Mouse (Mus musculus) B cell, adult 2 months (primary cell): ENCODE measurements around the gene Stxbp1.

Source experiments
- DNase-seq, 2 experiments: peaks; one replicate each; pipeline ENCODE4 v3.0.0; 2022

Stxbp1 gene

DNA sequence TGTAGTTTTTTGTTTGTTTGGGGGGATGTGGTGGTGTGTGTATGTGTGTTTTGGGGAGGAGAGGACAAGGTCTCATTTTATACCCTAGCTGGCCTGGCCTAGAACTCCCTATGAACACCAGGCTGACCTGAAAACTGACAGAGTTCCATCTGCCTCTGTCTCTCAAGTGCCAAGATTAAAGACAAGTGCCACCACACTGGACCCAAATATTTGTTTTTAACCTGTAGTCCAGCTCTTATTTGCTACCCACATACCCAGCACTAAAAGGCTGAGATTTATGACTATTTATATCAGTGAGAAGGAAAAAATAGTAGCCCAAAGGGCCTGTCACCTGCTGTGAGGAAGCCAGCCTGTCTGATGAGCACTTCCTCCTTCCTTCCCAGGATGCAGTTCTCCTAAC lies 11.5 kb downstream of the Stxbp1 start:
- DNase-seq, result no peak

GRCm38 (mm10) chr2:32834496-32834895 lies 12.5 kb downstream of the Stxbp1 start:
- DNase-seq, result peak in 1 of 2 experiments; percentile 24

DNA sequence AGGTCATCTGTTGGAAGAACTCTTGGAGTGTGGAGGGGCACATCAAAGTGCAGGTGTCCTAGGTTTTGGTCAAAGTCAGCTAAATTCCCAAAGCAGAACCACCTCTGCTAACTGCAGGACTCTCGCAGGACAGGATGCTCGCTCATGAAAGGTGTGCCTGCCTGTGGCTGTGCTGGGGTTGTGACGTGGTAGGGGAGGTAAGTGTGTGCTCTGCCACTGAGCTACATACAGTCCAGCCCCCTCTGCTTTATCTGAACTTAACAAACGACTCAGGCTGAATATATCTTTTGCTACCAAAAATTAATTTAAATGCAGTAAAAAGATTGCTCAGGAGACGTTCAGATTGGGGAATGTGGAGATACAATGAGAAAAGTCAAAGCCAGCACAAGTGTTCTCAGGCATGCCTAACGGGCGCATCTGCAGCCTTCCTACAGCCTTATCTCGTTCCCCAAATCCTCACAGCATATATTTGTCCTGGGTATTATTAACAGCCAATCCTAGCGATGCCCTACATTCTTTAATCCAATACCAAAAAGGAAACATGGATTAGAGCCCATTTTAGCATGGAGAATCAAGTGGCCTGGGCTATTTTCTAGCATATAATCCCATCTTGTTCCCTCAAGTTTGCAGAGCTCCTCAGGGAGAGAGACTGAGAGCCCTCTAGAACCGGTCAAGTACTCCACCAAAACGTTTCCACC lies 17.9 kb downstream of the Stxbp1 start:
- no peak for DNase-seq

- DNase-seq, result no peak
Measured at GRCm38 (mm10) chr2:32825796-32826195, 21.2 kb downstream of the Stxbp1 start.

DNA sequence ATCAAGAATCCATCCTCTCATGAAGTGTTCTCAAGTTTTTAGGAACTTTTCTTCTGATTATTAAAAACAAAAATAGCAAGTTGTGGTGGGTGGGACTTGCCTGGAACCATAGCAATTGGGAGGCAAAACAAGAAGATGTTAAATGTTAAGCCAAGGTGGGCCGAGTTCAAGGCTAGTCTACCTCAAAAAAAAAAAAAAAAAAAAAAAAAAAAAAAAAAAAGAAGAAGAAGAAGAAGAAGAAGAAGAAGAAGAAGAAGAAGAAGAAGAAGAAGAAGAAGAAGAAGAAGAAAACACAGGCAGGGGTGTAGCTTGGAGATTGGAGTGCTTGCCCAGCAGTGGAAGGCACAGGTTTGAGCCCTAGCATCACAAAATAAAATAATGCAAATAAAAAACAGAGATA lies 22.3 kb downstream of the Stxbp1 start:
- no peak for DNase-seq

- peak; percentile 11 to 15 for DNase-seq
Measured at GRCm38 (mm10) chr2:32824181-32824580, 22.9 kb downstream of the Stxbp1 start.

DNA sequence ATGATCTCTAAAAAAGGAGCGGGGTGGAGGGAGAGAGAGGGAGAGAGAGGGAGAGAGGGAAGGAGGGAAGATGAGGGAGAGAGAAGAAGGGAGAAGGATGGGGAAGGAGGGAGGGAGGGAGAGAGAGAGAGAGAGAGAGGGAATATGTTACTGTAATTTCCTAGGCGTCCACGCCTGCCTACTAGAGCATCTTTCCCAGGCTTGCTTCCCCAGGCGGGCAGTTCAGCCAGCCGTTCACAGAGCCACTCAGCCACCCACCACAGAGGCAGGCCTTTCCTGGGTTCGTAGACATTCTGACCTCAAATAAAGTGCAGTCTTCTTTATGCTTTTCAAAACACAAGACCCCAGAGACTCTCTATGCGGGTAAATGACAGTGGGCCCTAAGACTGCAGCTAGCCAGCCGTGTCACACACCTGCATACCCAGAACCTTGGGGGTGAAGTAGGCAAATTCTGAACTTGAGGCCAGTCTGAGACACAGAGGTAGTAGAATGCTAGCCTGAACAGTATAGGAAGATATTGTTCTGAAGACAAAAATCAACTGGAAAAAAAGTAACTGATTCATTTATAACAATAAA lies 23.4 kb downstream of the Stxbp1 start:
- DNase-seq, result peak; percentile 26 to 31

DNA sequence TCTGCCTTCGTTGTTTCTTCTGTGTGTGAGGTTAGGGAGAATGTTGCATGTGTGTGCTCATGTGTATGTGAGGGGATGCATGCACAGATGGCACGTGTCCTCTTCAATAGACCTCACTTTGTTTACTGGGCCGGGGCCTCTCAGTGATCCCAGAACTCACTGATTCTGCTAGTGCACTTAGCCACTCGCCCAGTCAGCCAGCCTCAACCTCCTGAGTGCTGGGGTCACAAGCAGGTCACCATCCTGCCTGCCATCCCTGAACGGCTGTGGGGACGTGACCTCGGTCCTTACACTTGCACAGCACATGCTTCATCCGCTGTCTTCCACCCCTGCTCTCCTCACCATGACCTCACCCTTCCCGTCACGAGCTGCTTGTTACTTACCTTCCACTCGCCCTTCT lies 23.9 kb downstream of the Stxbp1 start:
- DNase-seq, result peak; percentile 30 to 32

GRCm38 (mm10) chr2:32822643-32823042 lies 24.4 kb downstream of the Stxbp1 start:
- no peak for DNase-seq

GRCm38 (mm10) chr2:32821041-32821802 lies 25.8 kb downstream of the Stxbp1 start:
- DNase-seq, result peak; percentile 65 to 70

GRCm38 (mm10) chr2:32818208-32818607 lies 28.8 kb downstream of the Stxbp1 start:
- no peak for DNase-seq

- DNase-seq, result no peak
Measured at GRCm38 (mm10) chr2:32817589-32817988, 29.5 kb downstream of the Stxbp1 start.

DNA sequence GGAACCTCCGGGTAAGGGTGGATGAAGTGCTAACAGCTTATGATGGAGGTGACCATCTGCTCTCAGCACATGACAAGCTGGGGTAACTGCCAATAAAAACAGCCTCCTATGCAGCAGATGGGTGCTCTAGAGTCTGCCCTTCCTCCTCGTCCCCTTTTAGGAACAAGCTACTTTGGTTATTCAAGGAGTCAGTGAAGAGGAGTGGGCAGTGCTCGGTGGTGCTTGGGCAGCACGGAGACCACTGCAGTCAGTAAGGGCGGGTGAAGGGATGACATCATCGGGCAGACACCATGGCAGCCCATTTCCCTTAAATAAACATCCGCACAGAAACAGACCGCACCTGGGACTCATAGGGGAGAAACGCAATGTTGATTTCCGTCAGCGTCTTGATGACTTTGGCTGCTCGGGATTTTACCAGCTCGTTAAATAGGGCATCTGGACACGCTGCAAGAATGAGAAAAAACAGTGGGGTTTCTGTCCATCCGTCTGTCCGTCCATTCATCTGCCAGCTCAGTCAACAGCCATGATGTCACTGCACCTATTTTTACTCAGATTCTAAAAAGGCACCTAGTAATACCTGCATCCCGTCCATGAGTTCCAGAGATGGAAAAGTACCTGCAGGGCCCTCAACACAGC lies 30.0 kb downstream of the Stxbp1 start:
- no peak for DNase-seq

- no peak for DNase-seq
Measured at GRCm38 (mm10) chr2:32816497-32816896, 30.5 kb downstream of the Stxbp1 start.

GRCm38 (mm10) chr2:32811959-32812358 lies 35.1 kb downstream of the Stxbp1 start:
- no peak for DNase-seq

GRCm38 (mm10) chr2:32808816-32809566 lies 38.1 kb downstream of the Stxbp1 start:
- DNase-seq, result no peak

DNA sequence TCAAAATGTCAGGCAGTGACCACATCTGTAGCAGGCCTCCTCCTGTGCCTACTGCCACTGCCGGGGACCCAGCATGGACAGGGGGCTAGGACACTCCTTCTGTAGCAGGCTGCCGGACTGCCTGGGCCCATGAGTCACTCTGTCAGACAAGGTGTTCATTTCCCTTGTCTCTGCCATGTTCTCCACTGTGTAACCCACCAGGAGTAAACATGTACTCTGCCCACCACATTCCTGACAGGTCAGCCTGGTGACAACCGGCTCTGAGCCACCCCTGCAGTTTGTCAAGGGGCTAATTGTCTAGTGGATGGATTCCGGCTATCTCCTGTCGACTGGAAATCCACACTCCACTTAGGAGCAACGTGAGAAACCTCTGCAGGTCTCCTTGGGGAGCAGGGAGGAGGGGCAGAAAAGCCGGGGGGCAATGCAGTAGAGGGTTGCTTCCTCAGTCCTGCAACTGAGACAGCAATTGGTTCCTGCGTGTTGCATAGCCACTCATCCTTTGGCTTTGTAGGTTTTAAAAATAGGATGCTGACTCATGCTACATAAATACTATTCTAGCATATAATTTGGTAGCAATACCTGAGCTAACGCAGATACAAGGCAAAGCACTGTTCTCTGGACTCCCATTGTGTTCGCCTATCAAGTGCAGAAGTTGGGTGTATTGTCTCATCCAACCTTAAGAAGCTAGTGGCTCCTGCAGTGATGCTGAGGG lies 48.6 kb downstream of the Stxbp1 start:
- no peak for DNase-seq

DNA sequence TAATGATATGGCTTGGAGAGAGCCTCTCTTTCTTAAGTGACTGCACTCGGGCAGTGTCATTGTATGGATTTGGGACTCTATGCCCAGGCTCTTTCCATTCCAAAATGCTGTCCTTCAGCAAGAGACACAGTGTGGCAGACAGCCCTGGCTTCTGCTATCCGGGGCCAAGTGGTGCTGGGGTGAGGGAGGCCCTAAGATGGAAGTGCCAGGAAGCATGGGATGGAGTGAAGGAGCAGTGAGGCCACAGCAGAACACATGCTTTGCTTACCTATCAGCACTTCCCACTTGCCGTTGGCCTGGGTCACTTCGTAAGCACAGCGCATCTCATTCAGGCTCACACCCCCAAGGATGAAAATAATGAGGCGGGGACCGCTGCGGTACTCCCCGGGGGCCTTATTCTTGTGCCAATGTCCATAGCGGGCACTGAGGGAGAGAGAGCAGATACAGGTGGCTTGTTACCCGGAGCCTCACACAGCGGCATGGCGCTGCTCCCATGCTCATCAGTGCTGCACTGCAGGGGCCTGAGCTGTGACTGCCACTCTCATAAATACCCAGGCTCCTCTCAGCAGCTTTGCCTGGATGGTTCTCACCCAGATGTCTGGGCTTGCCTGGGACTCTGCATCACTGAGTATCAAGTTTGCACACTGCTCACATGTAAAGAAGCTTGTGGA lies 51.2 kb downstream of the Stxbp1 start:
- DNase-seq, result no peak

- DNase-seq, result no peak
Measured at GRCm38 (mm10) chr2:32791297-32791696, 55.7 kb downstream of the Stxbp1 start.

GRCm38 (mm10) chr2:32788581-32788980 lies 58.5 kb downstream of the Stxbp1 start:
- no peak for DNase-seq

- DNase-seq, result peak; percentile 34 to 44
Measured at GRCm38 (mm10) chr2:32787176-32787575, 59.9 kb downstream of the Stxbp1 start.
